Mouse (Mus musculus) embryonic fibroblast, embryonic 13.5 days (primary cell): ENCODE results near the gene Kcnh1.

Experiments used
- CTCF ChIP-seq: IDR thresholded peaks from 2 replicates; pipeline ENCODE4 v1.5.1; 2011; ENCODE audit warnings: mild to moderate bottlenecking, control low read depth, low read length, moderate library complexity, borderline replicate concordance; ENCODE audit not compliant: insufficient read depth
- POLR2A ChIP-seq: IDR thresholded peaks from 2 replicates; pipeline ENCODE4 v1.6.1; 2011; ENCODE audit warnings: low read depth, mild to moderate bottlenecking, control low read depth, low read length, moderate library complexity

DNA sequence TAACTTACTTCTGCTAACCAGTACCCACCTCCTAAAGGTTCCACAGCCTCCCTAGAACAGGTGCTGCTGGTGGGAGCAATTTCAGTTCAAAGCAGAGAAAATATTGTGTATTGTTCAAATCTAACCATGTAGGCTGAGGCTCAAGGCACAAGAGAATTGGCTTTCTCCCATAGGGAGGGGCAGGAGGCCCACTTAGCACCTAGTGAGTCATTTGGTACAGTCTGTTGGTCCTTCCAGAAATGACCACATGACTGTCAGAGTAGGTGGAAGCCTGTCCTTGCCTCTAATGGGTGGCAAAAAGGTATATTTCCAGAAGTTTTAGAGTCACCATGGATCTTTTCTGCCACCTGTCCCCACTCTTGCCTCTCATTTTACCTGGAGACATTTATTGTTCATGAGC is 290.9 kb downstream of the Kcnh1 start:
- TF ChIP-seq CTCF = no peak
- no peak for TF ChIP-seq POLR2A
